Mouse (Mus musculus): ENCODE measurements around the gene 1700012B07Rik. TPM values are rescaled to one million over a fixed set of nuclear protein-coding genes. Genes with fewer than 3 reads are reported as not detected.

Gene 1700012B07Rik
- polyA plus RNA-seq, 1 experiment from 2014 or later = 0.12 TPM

- 53% methylated on average over 10 of the region's 10 CpGs for WGBS (ENCODE audit: insufficient replicate concordance)
- Histone ChIP-seq H3K27ac (ENCODE audit: low read length) (no peak overlapping the region), H3K36me3 (ENCODE audit: control insufficient read depth, insufficient read depth) (no peaks in the 10 kb centered on the region), H3K4me3 (ENCODE audit: low read depth, low read length) (no peak overlapping the region), H3K9ac (ENCODE audit: low read depth, low read length) (no peak overlapping the region), H3K9me3 (replicated peaks; ENCODE audit: control insufficient read depth, low read length) (no peaks in the 10 kb centered on the region), H3K27me3 (ENCODE audit: control insufficient read depth, insufficient read depth, low read depth, low read length) (no peaks in the 10 kb centered on the region), H3K4me1 (ENCODE audit: control insufficient read depth, low read depth, low read length) (no peaks in the 10 kb centered on the region; the same call in 1 of the 2 replicates), H3K4me2 (ENCODE audit: low read depth, low read length) (no peak overlapping the region)
- ATAC-seq (ENCODE audit: low read depth) = no peak
Observed at GRCm38 (mm10) chr11:109857086-109857485, 29.2 kb upstream of the 1700012B07Rik start.

- Histone ChIP-seq H3K36me3 (ENCODE audit: control insufficient read depth, insufficient read depth) (no peaks in the 10 kb centered on the region), H3K9me3 (replicated peaks; ENCODE audit: control insufficient read depth, low read length) (no peaks in the 10 kb centered on the region), H3K4me1 (ENCODE audit: control insufficient read depth, low read depth, low read length) (no peaks in the 10 kb centered on the region), H3K27me3 (ENCODE audit: control insufficient read depth, insufficient read depth, low read depth, low read length) (no peaks in the 10 kb centered on the region), H3K27ac (ENCODE audit: low read length) (no peak overlapping the region), H3K4me3 (ENCODE audit: low read depth, low read length) (no peak overlapping the region), H3K4me2 (ENCODE audit: low read depth, low read length) (no peak overlapping the region), H3K9ac (ENCODE audit: low read depth, low read length) (no peak overlapping the region)
- 55% methylated on average over 8 of the region's 8 CpGs for WGBS (ENCODE audit: insufficient replicate concordance)
- ATAC-seq (ENCODE audit: low read depth) = no peak
Observed at GRCm38 (mm10) chr11:109854056-109854455, 26.2 kb upstream of the 1700012B07Rik start.

GRCm38 (mm10) chr11:109853228-109853966, 25.6 kb upstream of the 1700012B07Rik start:
- H3K4me3 ChIP-seq (ENCODE audit: low read depth, low read length) = no peak overlapping the region
- WGBS (ENCODE audit: insufficient replicate concordance) = 59% methylated on average over 17 of the region's 17 CpGs
- ATAC-seq (ENCODE audit: low read depth) = no peak
- H3K4me1 ChIP-seq (ENCODE audit: control insufficient read depth, low read depth, low read length) = no peaks in the 10 kb centered on the region
- H3K9me3 ChIP-seq (replicated peaks; ENCODE audit: control insufficient read depth, low read length) = no peaks in the 10 kb centered on the region
- H3K4me2 ChIP-seq (ENCODE audit: low read depth, low read length) = no peak overlapping the region
- H3K27me3 ChIP-seq (ENCODE audit: control insufficient read depth, insufficient read depth, low read depth, low read length) = no peaks in the 10 kb centered on the region
- H3K36me3 ChIP-seq (ENCODE audit: control insufficient read depth, insufficient read depth) = no peaks in the 10 kb centered on the region
- H3K27ac ChIP-seq (ENCODE audit: low read length) = no peak overlapping the region
- H3K9ac ChIP-seq (ENCODE audit: low read depth, low read length) = no peak overlapping the region

- Histone ChIP-seq H3K4me3 (ENCODE audit: low read depth, low read length) (no peak overlapping the region), H3K27ac (ENCODE audit: low read length) (no peak overlapping the region), H3K9ac (ENCODE audit: low read depth, low read length) (no peak overlapping the region), H3K4me1 (ENCODE audit: control insufficient read depth, low read depth, low read length) (no peaks in the 10 kb centered on the region), H3K27me3 (ENCODE audit: control insufficient read depth, insufficient read depth, low read depth, low read length) (no peaks in the 10 kb centered on the region), H3K9me3 (replicated peaks; ENCODE audit: control insufficient read depth, low read length) (no peaks in the 10 kb centered on the region), H3K4me2 (ENCODE audit: low read depth, low read length) (no peak overlapping the region), H3K36me3 (ENCODE audit: control insufficient read depth, insufficient read depth) (no peaks in the 10 kb centered on the region)
- no peak; the same call in 1 of the 2 replicates for ATAC-seq (ENCODE audit: low read depth)
- WGBS (ENCODE audit: insufficient replicate concordance) = 61% methylated on average over 4 of the region's 4 CpGs
Observed at GRCm38 (mm10) chr11:109851996-109852395, 24.1 kb upstream of the 1700012B07Rik start.

GRCm38 (mm10) chr11:109846343-109846742, 18.5 kb upstream of the 1700012B07Rik start:
- 68% methylated on average over 7 of the region's 7 CpGs for WGBS (ENCODE audit: insufficient replicate concordance)
- no peak overlapping the region for H3K9ac ChIP-seq (ENCODE audit: low read depth, low read length)
- no peaks in the 10 kb centered on the region for H3K9me3 ChIP-seq (replicated peaks; ENCODE audit: control insufficient read depth, low read length)
- no peaks in the 10 kb centered on the region for H3K36me3 ChIP-seq (ENCODE audit: control insufficient read depth, insufficient read depth)
- H3K27me3 ChIP-seq (ENCODE audit: control insufficient read depth, insufficient read depth, low read depth, low read length) = no peaks in the 10 kb centered on the region
- ATAC-seq (ENCODE audit: low read depth) = peak; percentile 41; the same call in 1 of the 2 replicates
- no peak overlapping the region for H3K27ac ChIP-seq (ENCODE audit: low read length)
- no peak overlapping the region; the same call in 1 of the 2 replicates for H3K4me2 ChIP-seq (ENCODE audit: low read depth, low read length)
- no peak overlapping the region for H3K4me3 ChIP-seq (ENCODE audit: low read depth, low read length)
- no peaks in the 10 kb centered on the region for H3K4me1 ChIP-seq (ENCODE audit: control insufficient read depth, low read depth, low read length)

- Histone ChIP-seq H3K36me3 (ENCODE audit: control insufficient read depth, insufficient read depth) (no peaks in the 10 kb centered on the region), H3K9ac (ENCODE audit: low read depth, low read length) (no peak overlapping the region), H3K4me1 (ENCODE audit: control insufficient read depth, low read depth, low read length) (no peaks in the 10 kb centered on the region), H3K9me3 (replicated peaks; ENCODE audit: control insufficient read depth, low read length) (no peaks in the 10 kb centered on the region), H3K4me2 (ENCODE audit: low read depth, low read length) (no peak overlapping the region), H3K27me3 (ENCODE audit: control insufficient read depth, insufficient read depth, low read depth, low read length) (no peaks in the 10 kb centered on the region), H3K27ac (ENCODE audit: low read length) (no peak overlapping the region), H3K4me3 (ENCODE audit: low read depth, low read length) (no peak overlapping the region)
- no peak for ATAC-seq (ENCODE audit: low read depth)
- 48% methylated on average over 4 of the region's 4 CpGs for WGBS (ENCODE audit: insufficient replicate concordance)
Observed at GRCm38 (mm10) chr11:109845601-109846000, 17.8 kb upstream of the 1700012B07Rik start.

- WGBS (ENCODE audit: insufficient replicate concordance) = 59% methylated on average over 5 of the region's 5 CpGs
- H3K4me1 ChIP-seq (ENCODE audit: control insufficient read depth, low read depth, low read length) = no peaks in the 10 kb centered on the region
- no peak for ATAC-seq (ENCODE audit: low read depth)
- no peak overlapping the region for H3K27ac ChIP-seq (ENCODE audit: low read length)
- H3K36me3 ChIP-seq (ENCODE audit: control insufficient read depth, insufficient read depth) = no peaks in the 10 kb centered on the region
- no peak overlapping the region for H3K9ac ChIP-seq (ENCODE audit: low read depth, low read length)
- no peak overlapping the region for H3K4me2 ChIP-seq (ENCODE audit: low read depth, low read length)
- no peaks in the 10 kb centered on the region for H3K27me3 ChIP-seq (ENCODE audit: control insufficient read depth, insufficient read depth, low read depth, low read length)
- H3K9me3 ChIP-seq (replicated peaks; ENCODE audit: control insufficient read depth, low read length) = no peaks in the 10 kb centered on the region
- no peak overlapping the region for H3K4me3 ChIP-seq (ENCODE audit: low read depth, low read length)
Observed at GRCm38 (mm10) chr11:109844466-109844865, 16.6 kb upstream of the 1700012B07Rik start.

GRCm38 (mm10) chr11:109830368-109830767, 2.5 kb upstream of the 1700012B07Rik start:
- H3K9me3 ChIP-seq (replicated peaks; ENCODE audit: control insufficient read depth, low read length) = no peaks in the 10 kb centered on the region
- ATAC-seq (ENCODE audit: low read depth) = no peak
- no peaks in the 10 kb centered on the region for H3K36me3 ChIP-seq (ENCODE audit: control insufficient read depth, insufficient read depth)
- H3K4me2 ChIP-seq (ENCODE audit: low read depth, low read length) = no peak overlapping the region
- no peak overlapping the region for H3K4me3 ChIP-seq (ENCODE audit: low read depth, low read length)
- H3K9ac ChIP-seq (ENCODE audit: low read depth, low read length) = no peak overlapping the region
- no peaks in the 10 kb centered on the region for H3K4me1 ChIP-seq (ENCODE audit: control insufficient read depth, low read depth, low read length)
- WGBS (ENCODE audit: insufficient replicate concordance) = 73% methylated on average over 5 of the region's 5 CpGs
- H3K27me3 ChIP-seq (ENCODE audit: control insufficient read depth, insufficient read depth, low read depth, low read length) = no peaks in the 10 kb centered on the region
- H3K27ac ChIP-seq (ENCODE audit: low read length) = no peak overlapping the region

GRCm38 (mm10) chr11:109822280-109822679, 5.6 kb downstream of the 1700012B07Rik start:
- no peaks in the 10 kb centered on the region for H3K27me3 ChIP-seq (ENCODE audit: control insufficient read depth, insufficient read depth, low read depth, low read length)
- no peaks in the 10 kb centered on the region for H3K4me1 ChIP-seq (ENCODE audit: control insufficient read depth, low read depth, low read length)
- 8% methylated on average over 6 of the region's 6 CpGs for WGBS (ENCODE audit: insufficient replicate concordance)
- no peaks in the 10 kb centered on the region for H3K36me3 ChIP-seq (ENCODE audit: control insufficient read depth, insufficient read depth)
- peak; percentile 87 for ATAC-seq (ENCODE audit: low read depth)
- no peak overlapping the region for H3K4me3 ChIP-seq (ENCODE audit: low read depth, low read length)
- H3K27ac ChIP-seq (ENCODE audit: low read length) = peak overlapping the region; percentile 57
- no peak overlapping the region for H3K4me2 ChIP-seq (ENCODE audit: low read depth, low read length)
- H3K9me3 ChIP-seq (replicated peaks; ENCODE audit: control insufficient read depth, low read length) = no peaks in the 10 kb centered on the region
- no peak overlapping the region for H3K9ac ChIP-seq (ENCODE audit: low read depth, low read length)

All from liver, embryonic 16.5 days (tissue).